Mouse (Mus musculus) left cerebral cortex, postnatal 36 days (tissue): ENCODE data around the gene Flt1. TPM values are rescaled to one million over a fixed set of nuclear protein-coding genes. Genes with fewer than 3 reads are reported as not detected.

Experiments used
- DNase-seq, 2 experiments: peaks; one replicate each; pipeline ENCODE4 v3.0.0; 2021 to 2022; ENCODE audit warnings: low spot score in 2 of 2, mixed read lengths in 1 of 2
- intact Hi-C: fragments of 180-260 bp; cut with DNase I; formaldehyde crosslinking; loops from one replicate; pipeline ENCODE4 v1.15.1; 2025
- total RNA-seq, 2 experiments: library from RNA; stranded (reverse); gene quantifications; 2 replicates each; pipeline ENCODE4 v1.2.3; 2021

Gene Flt1
- total RNA-seq, 2 experiments from 2014 or later = 30.5 to 41.9 TPM

GRCm38 (mm10) chr5:147679316-147679715, 46.5 kb downstream of the Flt1 start:
- intact Hi-C loops = no loop called here
- DNase-seq = no peak

DNA sequence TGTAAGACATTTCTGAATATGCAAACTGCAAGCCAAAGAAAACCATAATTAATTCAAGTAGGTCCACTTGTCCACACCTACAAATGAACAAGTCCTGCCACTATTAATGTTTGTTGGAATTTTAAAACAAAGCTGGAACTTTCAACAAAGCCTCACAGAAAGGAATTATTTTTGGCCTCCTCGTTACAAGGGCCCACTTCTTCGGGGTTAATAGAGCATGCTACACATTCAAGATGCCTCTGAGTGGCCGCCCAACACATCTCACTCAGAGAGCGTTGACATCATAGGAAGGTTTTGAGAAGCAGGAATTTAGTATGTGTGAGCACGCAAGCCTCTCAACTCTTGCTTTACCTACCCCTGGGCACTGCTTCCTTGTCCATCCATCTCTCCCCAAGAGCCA, 50.0 kb downstream of the Flt1 start:
- intact Hi-C loops = no loop called here
- DNase-seq = no peak

DNA sequence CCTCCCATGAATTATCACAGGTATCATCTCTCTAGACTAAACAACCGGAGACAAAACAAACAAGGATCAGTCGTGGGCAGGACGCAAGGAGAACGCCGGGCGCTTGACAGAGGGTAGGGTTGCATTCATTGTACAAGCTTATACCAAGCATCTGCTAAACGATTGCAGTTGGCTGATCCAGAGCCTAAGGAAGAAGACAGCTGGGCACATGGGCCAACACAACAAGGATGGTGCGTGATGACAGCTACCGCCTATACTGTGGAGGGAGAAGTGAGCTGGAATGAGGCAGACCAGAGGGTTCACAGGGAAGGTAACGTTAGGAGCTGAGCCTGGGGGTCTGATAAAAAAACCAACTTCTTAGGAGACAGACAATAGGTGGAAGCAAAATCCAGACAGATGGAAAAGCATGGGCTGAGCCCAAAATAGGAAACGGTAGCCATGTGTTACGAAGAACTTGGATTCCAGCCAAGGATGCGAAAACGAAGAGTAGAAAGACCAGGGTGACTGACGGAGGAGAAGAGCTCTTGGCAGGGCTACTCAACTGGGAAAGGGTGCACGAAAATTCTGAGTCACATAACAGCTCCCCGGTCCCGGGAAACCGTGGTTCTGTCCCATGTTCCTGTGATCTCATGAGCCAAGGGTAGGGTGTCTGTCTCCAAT, 53.9 kb downstream of the Flt1 start:
- peak; percentile 31 to 36 for DNase-seq
- intact Hi-C loops = no loop called here

DNA sequence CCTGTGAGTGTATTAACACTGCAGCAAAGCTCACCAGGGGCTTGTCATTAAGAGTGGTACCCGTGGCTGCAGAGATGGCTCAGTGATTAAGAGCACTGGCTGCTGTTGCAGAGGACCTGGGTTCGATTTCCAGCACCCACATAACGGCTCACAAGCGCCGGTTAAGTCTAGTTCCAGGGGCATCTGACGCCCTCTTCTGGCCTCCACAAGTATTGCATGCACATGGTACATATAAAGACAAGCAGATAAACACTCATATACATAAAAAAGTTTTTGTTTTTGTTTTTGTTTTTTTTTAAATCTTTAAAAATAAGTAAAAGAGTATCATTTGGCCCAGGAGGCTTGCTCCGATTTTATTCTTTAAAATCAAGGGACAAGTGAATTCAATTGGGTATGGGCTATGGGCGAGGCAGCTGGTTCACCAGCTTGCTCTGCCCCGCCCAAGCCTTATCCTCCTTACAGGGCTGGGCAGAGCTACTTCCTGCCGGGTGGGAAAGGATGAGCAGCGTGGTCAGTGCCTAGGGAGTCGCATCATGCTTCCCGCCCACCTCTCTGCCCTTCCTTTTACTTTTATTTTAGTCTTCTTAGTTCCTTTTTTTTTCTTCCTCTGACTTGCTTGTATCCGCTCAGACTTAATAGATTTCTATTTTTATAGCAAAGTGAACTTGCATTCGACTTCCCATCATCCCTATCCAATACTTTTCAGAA, 57.0 kb downstream of the Flt1 start:
- intact Hi-C loops = no loop called here
- DNase-seq = no peak

DNA sequence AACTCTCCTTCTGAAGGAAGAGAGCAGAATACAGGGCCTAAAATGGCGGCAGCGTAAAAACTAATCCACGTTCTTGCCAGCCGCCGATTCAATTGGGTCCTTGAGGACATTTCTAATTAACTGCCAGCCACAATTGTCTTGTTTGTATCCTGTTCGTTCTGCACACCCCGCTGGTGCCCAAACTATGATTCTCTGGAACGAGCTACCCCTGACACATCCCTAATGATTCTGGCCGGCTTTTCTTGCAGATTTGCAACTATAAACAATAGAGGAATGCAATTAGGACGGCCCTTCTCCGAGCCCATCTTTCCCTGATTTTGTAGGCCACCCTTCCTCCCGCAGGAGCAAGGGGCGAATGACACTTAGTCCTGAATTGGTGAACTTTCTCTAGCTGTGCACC, 59.9 kb downstream of the Flt1 start:
- no peak for DNase-seq
- intact Hi-C loops = no loop called here

GRCm38 (mm10) chr5:147665381-147665780, 60.4 kb downstream of the Flt1 start:
- intact Hi-C loops = no loop called here
- DNase-seq = no peak

GRCm38 (mm10) chr5:147659909-147660308, 65.9 kb downstream of the Flt1 start:
- no peak for DNase-seq
- intact Hi-C loops = no loop called here

- intact Hi-C loops = no loop called here
- no peak for DNase-seq
These were observed 67.6 kb downstream of the Flt1 start for GRCm38 (mm10) chr5:147657882-147658855.

GRCm38 (mm10) chr5:147655761-147656160, 70.0 kb downstream of the Flt1 start:
- DNase-seq = no peak
- intact Hi-C loops = no loop called here

DNA sequence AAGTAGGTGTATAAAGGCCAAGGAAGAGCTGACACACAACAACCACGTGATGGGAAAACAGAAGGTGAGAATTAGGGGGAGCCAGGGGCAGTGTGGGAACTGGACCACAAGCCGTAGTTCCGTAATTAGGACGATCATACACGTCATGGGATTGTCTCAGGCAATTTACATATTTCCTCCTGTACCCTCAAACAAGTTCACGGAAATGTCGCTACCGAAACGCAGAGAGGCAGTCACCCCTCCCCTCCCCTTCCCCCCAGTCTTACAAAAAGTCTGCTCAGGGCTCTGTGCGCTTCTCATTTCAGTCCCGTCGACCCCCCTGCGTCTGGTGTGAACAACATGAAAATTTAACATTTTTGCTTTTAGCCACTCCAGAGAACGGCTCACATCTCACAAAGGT, 74.6 kb downstream of the Flt1 start:
- intact Hi-C loops = no loop called here
- DNase-seq = no peak

- DNase-seq = no peak
- intact Hi-C loops = no loop called here
These were observed 79.4 kb downstream of the Flt1 start for GRCm38 (mm10) chr5:147646351-147646929.

DNA sequence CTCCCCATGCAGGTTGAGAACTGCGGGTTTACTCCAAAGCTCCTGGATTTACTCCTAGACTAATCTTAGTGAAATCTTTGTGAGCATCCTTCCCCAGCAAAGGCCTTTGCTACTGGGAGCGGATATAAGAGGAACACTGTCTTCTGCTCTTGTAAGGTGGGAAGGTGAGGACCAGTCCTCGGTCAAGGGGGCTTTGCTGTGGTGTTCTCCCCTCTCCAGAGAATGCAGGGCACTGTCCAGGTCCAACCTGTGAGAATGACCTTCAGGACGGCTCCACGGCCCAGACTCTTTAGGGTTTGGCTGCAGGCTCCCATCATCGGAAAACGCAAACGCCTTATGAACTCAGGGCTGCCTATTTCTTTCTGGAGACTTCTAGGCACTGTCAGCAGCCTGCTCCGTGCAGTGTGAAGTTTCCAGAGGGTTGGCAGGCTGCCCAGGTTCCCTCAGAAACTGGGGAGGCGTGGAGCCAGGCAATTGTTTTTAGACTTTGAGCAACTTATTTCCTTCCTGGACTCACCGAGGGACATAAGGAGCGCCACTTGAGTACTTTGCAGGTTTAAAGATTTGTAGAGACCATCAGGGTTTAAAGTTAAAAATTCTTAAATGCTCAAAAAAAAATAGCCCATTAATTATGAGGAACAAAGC, 80.7 kb downstream of the Flt1 start:
- intact Hi-C loops = no loop called here
- DNase-seq = peak; percentile 32 to 67

DNA sequence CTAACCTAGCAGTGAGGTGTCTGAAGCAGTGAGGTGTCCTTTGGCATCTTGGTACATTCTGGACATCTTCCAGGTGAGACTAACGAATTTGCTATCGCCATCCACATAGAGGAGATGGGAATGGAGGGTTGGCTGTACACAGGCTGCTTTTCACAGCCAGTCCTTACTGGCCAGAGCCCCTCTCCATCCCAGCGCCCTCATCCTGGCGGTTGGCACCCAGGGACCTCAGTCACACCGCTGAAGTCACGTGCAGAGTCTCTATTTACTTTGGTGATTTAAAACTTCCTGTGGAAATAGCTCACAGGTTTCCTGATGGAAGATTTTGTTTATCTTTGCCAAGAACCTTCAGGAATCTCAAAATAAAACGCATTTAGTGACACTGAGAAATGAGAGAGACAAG, 84.4 kb downstream of the Flt1 start:
- intact Hi-C loops = no loop called here
- DNase-seq = no peak

DNA sequence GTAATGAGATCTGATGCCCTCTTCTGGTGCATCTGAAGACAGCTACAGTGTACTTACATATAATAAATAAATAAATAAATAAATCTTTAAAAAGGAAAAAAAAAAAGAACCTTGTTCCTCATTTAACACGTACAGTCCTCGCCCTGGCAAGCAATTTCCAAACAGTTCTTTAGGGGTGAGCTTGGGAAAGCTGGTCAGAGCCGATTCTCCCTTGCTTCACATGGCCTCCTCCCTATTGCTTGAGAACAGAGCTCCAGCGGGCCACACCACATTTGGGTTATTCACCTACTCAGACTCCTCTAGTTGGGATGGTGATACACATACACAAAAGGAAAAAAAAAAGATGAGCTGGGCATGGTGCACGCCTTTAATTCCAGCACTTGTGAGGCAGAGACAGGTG, 85.9 kb downstream of the Flt1 start:
- intact Hi-C loops = no loop called here
- no peak for DNase-seq

GRCm38 (mm10) chr5:147636676-147637075, 89.1 kb downstream of the Flt1 start:
- intact Hi-C loops = no loop called here
- DNase-seq = no peak

GRCm38 (mm10) chr5:147635883-147636282, 89.9 kb downstream of the Flt1 start:
- intact Hi-C loops = no loop called here
- DNase-seq = no peak

DNA sequence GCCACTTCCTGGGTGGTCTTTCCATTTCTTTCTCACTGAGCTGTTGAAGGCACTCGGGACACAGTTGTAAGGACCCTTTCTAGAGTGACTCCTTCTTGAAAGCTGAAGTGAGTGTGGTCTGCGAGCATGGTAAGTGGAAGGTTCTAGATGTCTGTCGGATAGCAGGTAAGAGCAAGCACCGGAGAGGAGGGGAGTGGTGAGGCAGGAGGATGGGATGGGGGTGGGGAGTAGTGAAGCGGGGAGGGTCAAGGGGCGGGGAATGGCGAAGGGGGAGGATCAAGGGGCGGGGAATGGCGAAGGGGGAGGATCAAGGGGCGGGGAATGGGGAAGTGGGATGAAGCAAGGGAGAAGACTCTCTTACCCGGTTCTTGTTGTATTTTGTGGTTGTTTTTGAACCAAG, 91.8 kb downstream of the Flt1 start:
- DNase-seq = no peak
- intact Hi-C loops = no loop called here

GRCm38 (mm10) chr5:147632716-147633115, 93.1 kb downstream of the Flt1 start:
- DNase-seq = no peak
- intact Hi-C loops = no loop called here

GRCm38 (mm10) chr5:147630426-147631290, 95.2 kb downstream of the Flt1 start:
- intact Hi-C loops = no loop called here
- no peak for DNase-seq
